Mouse (Mus musculus) olfactory bulb, adult 2 months (tissue): Measurements from ENCODE around the gene Prdm16. TPM values are rescaled to one million over a fixed set of nuclear protein-coding genes. Genes with fewer than 3 reads are reported as not detected.
A peak's percentile ranks its signal among the peaks of the same experiment; 100 is the strongest.

ENCODE experiments used
- H3K27ac ChIP-seq: fragments of 200-500 bp; 2 replicates; pipeline ENCODE4 v1.5.1; 2012; ENCODE audit warnings: low read depth, low read length; ENCODE audit not compliant: insufficient read depth
- H3K4me1 ChIP-seq: fragments of 200-500 bp; 2 replicates; pipeline ENCODE4 v1.6.1; 2012; ENCODE audit warnings: low read length; ENCODE audit not compliant: control insufficient read depth, insufficient read depth
- H3K4me3 ChIP-seq: fragments of 200-500 bp; 2 replicates; pipeline ENCODE4 v1.5.1; 2012; ENCODE audit warnings: mild to moderate bottlenecking, low read depth, low read length, moderate library complexity; ENCODE audit not compliant: insufficient read depth
- CTCF ChIP-seq: fragments of 200-500 bp; IDR thresholded peaks from 2 replicates; pipeline ENCODE4 v1.5.1; 2012; ENCODE audit warnings: low read depth, mild to moderate bottlenecking, low read length, moderate library complexity; ENCODE audit not compliant: insufficient read depth
- POLR2A ChIP-seq: fragments of 200-500 bp; IDR thresholded peaks from 2 replicates; pipeline ENCODE4 v1.6.1; 2012; ENCODE audit warnings: mild to moderate bottlenecking, low read depth, low read length, moderate library complexity; ENCODE audit not compliant: insufficient read depth
- WGBS: fragments of 180-500 bp; shearing (Covaris S2); methylation state at CpG from one replicate; pipeline ENCODE4 v1.1.7; 2018; 5-methylcytosine and 5-hydroxymethylcytosine counted together
- polyA plus RNA-seq: library from polyadenylated mRNA; stranded (reverse); fragments of >200 nt; gene quantifications from 2 replicates; pipeline ENCODE4 v1.2.4, GENCODE M21; 2012; ENCODE audit warnings: low replicate concordance; ENCODE audit not compliant: missing spikeins, insufficient read depth, insufficient read length

Gene Prdm16
- polyA plus RNA-seq, 1 experiment: not detected

DNA sequence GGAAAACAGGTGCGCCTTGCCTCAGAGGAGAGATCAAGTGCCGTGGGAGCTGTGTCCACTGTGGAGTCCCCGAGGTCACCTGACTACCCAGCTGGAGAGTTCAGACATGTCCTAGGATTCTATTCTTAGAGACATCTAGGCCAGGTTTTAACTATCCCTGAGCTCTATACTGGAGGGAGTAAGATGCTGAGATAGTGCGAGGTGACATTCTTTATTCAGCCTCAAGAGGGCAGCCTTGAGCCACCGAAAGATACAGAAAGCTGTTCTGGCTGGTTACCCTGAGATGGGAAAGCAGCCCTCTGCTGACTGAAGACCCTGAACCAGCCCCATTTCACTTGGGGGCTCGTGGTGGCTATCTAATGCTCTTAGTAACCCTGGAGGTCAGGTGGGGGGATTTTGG, 307.8 kb downstream of the Prdm16 start:
- WGBS: 16% methylated on average over 6 of the region's 6 CpGs
- H3K27ac ChIP-seq: no peak overlapping the region

DNA sequence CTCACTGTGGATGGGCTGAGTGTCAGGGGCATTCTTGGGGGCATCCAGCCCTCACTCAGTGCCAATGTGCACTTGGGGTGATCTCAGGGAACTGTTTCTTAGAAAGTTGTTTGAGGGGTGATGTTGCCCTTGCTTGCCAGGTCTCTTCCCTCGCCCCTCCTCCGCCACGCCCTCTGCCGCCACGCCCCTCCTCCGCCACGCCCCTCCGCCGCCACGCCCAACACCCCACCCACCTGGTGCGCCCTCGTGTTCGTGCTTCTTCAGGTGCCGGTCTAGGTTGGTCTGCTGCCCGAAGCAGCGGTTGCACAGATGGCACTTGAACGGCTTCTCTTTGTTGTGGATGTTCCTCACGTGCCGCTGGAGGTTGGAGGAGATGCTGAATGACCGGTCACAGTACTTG, 308.2 kb downstream of the Prdm16 start:
- no peak for TF ChIP-seq POLR2A
- TF ChIP-seq CTCF: no peak
- 26% methylated on average over 20 of the region's 20 CpGs for WGBS
- no peak overlapping the region for H3K27ac ChIP-seq
- peaks cover 3% of the 10 kb centered on the region; the same call in 1 of the 2 replicates for H3K4me1 ChIP-seq
- no peak overlapping the region for H3K4me3 ChIP-seq

More for the DNA sequence above, 307.8 kb downstream of the Prdm16 start:
- peaks cover 3% of the 10 kb centered on the region; the same call in 1 of the 2 replicates for H3K4me1 ChIP-seq
- TF ChIP-seq POLR2A: no peak
- no peak for TF ChIP-seq CTCF
- no peak overlapping the region for H3K4me3 ChIP-seq

DNA sequence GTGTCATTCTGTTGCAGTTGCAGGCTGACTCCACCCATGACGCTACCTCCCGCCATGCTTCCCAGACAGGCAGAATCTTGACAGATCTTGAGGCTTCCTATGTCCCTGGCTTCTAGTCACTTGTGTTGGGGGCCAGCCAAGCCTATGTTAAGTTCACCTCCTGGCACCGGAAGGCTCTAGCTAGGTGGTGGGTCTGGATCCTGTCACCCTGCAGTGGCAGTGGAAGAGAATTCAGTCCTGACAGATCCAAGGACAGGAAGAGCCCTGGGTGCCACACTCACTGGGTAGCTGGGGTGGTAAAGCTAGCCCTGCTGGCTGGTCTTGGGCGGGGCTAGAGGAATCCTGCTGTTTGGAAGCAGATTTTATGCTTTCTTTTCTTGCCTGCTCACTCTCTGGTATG, 311.3 kb downstream of the Prdm16 start:
- peaks cover 3% of the 10 kb centered on the region; the same call in 1 of the 2 replicates for H3K4me1 ChIP-seq
- TF ChIP-seq CTCF: no peak
- TF ChIP-seq POLR2A: no peak
- 84% methylated on average over 4 of the region's 4 CpGs for WGBS

DNA sequence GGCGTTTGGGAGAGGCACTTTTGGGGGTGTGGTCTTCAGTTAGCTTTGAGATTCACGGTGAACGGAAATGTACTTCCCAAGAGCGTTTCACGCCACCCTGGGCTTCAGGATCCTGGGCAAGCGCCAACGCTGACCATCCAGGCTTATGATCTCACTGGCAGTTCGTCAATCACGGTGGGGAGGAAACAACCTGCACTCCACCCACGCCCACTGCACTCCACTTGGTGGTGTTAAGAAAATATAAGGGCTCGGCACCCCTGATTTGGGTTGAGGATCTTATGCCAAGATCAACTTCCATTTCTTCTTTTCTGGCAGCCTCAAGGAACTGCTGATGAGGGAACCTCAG, 323.1 kb downstream of the Prdm16 start:
- WGBS: 31% methylated on average over 11 of the region's 11 CpGs
- Histone ChIP-seq H3K4me3 (no peak overlapping the region), H3K27ac (peak overlapping the region; percentile 43), H3K4me1 (no peaks in the 10 kb centered on the region)
- TF ChIP-seq POLR2A (no peak), CTCF (no peak)

More for the DNA sequence above, 311.3 kb downstream of the Prdm16 start:
- Histone ChIP-seq H3K27ac (no peak overlapping the region), H3K4me3 (no peak overlapping the region)

DNA sequence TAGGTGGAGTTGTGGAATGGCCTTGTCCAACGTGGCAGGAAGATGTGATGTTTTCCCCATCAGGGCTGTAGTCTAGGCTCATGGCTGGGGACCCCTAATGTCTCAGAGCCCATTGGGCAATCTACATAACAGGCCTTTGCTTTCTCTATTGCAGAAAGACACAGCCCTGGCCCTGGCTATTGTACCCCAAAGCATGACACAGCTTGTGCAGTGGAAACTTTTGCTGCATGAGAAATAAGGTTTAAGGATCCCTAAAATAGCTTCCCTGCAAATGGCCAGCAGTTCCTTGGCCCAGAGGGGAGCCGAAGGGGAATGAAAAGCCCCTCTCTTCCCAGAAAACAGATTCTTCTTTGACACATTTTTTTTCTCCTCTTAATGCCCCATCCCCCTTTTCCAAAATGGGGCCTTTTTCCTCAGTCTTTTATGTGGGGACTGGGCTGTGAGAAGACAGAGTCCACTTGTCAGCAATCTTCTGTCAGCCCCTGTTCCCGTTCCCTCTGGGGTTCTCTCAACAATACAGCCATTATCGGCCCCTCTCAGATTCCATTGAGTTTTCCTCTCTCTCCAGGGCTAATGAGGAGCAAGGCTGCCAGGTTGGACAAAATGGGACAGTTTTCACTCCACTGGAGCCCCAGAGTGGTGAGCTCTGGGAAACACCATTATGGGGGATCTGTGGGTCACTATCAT, 323.6 kb downstream of the Prdm16 start:
- Histone ChIP-seq H3K4me3 (no peak overlapping the region), H3K27ac (peak overlapping the region; percentile 75), H3K4me1 (no peaks in the 10 kb centered on the region)
- WGBS: 44% methylated on average over 4 of the region's 4 CpGs
- TF ChIP-seq CTCF (no peak), POLR2A (no peak)

DNA sequence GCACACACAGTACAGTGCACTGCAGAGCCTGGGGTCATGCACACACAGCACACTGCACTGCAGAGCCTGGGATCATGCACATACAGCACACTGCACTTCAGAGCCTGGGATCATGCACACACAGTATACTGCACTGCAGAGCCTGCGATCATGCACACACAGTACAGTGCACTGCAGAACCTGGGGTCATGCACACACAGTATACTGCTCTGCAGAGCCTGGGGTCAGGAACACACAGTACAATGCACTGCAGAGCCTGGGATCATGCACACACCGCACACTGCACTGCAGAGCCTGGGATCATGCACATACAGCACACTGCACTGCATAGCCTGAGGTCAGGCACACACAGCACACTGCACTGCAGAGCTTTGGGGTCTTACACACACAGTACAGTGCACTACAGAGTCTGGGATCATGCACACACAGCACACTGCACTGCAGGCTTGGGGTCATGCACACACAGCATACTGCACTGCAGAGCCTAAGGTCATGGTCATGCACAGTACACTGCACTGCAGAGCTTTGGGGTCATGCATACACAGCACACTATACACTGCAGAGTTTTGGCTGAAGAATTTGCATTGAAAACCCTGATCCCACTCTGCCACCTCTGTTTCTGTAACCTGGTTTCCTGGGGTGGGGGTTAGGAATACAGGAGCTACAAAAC, 324.4 kb downstream of the Prdm16 start:
- H3K4me1 ChIP-seq: no peaks in the 10 kb centered on the region
- WGBS: 95% methylated on average over 2 of the region's 2 CpGs
- TF ChIP-seq POLR2A: no peak
- TF ChIP-seq CTCF: no peak
- peak overlapping the region; percentile 75 for H3K27ac ChIP-seq
- no peak overlapping the region for H3K4me3 ChIP-seq

DNA sequence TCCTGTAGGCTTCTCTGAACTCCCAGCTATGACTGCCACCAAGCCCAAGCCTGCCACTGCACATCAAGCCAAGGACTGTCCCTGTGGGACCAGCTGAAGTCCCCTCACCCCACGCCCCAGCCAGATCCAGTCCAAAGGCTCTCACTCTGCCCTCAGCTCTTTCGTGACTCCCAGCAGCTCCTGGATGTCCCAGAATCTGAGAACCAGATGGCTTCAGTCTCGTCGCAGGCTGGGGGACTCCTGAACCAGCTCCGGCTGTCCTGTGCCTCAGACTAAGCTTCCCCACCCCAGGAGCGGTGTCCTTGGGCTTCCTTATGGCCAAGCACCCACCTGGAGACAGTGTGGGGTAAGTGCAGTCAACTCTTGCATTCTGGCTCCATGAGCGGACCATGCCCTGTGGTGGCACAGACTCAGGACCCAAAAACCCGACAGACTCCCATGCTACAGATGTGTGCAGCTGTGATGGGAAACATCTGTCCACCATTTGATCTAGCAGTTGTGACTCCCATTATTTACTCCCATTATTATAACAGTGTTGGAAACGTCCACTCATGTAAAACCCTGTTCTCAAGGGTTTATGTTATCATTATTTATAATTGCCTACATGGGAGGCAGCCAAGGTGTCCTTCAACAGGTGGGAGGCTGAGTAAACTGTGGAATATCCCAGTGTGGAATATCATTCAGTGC, 326.0 kb downstream of the Prdm16 start:
- 88% methylated on average over 9 of the region's 9 CpGs for WGBS
- no peak overlapping the region for H3K4me3 ChIP-seq
- no peaks in the 10 kb centered on the region for H3K4me1 ChIP-seq
- no peak for TF ChIP-seq POLR2A
- no peak for TF ChIP-seq CTCF
- H3K27ac ChIP-seq: no peak overlapping the region

DNA sequence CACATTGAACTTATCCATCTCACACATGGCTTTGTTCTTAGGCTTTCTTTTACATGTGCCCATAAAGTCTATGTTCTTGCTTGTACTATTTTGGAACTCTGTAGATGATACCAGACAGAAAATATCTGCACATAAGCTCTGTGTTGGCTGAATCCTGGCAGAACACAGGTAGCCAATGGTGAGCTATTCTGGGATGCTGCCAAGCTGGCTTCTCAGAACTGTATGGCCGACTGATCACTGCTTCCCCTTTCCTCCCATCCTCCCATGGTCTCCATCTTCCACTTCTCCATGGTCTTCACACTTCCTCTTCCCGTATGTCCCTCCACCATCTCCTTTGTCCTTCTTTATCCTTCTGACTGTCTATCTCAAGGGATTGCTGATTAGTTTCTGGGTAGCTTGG, 327.5 kb downstream of the Prdm16 start:
- WGBS: 80% methylated on average over 2 of the region's 2 CpGs
- TF ChIP-seq POLR2A (no peak), CTCF (no peak)

DNA sequence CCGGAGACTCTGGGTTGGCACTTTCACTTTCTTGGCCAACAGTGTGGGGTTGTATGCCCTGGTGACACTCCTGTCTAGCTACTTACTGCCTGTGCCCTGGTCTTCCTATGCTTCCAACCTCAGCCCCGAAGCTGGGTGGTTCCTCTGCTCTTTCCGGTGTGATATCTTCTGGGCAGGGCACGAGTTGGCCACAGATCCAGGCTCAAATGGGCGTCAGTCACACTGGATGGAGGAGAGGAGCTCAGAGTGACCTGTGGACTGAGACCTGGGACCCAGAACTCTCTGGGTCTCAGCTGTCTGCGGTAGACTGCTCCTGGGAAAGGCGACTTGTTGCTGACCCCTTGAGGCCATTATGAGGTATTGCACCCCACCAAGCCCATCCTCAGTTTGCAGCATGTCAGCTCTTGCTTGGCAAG, 335.2 kb downstream of the Prdm16 start, which contains the start of gene Arhgef16:
Arhgef16 (minus strand) TSS at position 211 of the 416 bp plus-strand sequence.
- H3K27ac ChIP-seq: no peak within 1 kb of the TSS
- TF ChIP-seq POLR2A (no peak), CTCF (peak; percentile 89)
- 30% methylated on average over 7 of the region's 7 CpGs for WGBS
- H3K4me3 ChIP-seq: no peak within 1 kb of the TSS
- H3K4me1 ChIP-seq: peaks cover 6% of the 10 kb centered on the region

More for the DNA sequence above, 327.5 kb downstream of the Prdm16 start:
- H3K4me1 ChIP-seq: no peaks in the 10 kb centered on the region
- H3K4me3 ChIP-seq: no peak overlapping the region
- H3K27ac ChIP-seq: no peak overlapping the region
